Mouse (Mus musculus): ENCODE measurements around the gene Vav3. TPM values are rescaled to one million over a fixed set of nuclear protein-coding genes. Genes with fewer than 3 reads are reported as not detected.

Gene Vav3
- total RNA-seq, 2 experiments from 2014 or later = 13.0 to 16.5 TPM

DNA sequence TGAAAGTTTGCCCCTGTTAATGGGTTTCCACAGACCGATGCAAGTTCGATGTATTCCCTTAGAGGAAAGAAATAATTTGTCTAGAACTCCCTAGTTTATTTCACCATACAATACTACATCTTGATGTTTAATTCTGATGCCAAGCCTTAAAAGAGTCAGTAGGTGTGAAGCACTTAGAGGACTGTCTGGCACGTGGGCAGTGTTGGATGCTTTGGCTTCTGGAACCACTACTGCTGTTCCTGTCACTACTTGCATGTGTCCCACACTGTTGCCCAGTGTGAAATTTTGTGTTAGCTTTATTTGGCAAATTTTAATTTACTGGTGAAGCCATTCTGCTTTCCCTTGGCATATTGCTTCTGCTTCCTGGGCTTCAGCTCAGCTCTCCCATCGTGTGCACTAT lies 331.3 kb downstream of the Vav3 start:
- DNase-seq (ENCODE audit: low spot score in 2 of 2) = peak in 1 of 2 experiments; percentile 54

DNA sequence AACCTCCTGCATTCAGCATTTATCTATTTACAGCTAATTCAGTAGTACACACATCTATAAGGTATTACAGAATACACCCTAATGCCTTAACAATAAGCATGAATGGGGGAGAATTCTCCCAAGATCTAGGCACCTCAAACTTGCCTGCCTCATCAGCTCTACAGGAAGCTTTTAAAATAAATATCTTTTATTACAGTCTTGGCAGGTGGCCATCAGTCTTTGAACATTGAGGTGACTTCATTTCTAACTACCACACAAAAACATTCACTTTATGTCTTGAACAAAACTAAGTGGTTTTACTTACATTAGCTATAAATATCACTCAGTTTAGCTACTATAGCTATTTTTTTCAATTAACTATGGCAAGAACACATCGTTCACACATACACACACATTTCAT lies 332.5 kb downstream of the Vav3 start:
- DNase-seq (ENCODE audit: low spot score in 2 of 2) = no peak

DNA sequence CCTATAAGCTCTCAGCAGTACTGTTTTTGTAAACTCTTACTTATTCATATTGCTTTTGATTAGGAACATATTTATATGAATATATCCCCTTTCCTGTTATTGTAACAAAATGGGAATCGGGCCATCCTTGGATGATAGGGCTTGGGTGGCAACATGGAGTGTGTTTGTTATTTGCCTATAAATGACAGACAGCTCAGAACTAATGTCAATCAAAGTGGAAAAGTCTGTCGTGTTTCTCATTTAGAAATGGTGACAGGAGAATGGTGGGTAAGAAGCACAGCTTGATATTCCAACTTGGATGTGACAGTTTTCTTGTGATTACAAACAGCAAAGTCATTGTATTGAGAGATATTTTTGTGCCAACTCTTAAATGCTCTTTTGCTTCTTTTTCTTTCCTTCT lies 339.8 kb downstream of the Vav3 start:
- no peak for DNase-seq (ENCODE audit: low spot score in 2 of 2)

DNA sequence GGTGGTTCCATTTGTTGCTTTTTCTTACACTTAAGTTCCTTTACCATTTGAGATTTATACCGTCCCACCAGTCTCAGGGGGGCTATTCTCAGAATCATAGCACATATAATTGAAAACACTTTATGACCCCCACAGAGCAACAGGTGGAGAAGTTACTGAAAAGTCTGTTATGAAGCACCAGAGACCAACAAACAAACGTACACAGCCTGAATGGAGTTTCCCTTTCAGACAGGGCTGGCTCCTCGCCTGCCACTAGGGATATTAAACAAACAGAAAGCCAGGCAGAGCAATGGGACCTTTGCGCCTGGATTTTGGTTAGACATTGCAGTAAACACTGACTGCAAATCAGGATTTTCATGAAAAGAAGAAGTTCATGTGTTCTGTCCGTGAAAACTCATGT lies 341.4 kb downstream of the Vav3 start:
- no peak for DNase-seq (ENCODE audit: low spot score in 2 of 2)

DNA sequence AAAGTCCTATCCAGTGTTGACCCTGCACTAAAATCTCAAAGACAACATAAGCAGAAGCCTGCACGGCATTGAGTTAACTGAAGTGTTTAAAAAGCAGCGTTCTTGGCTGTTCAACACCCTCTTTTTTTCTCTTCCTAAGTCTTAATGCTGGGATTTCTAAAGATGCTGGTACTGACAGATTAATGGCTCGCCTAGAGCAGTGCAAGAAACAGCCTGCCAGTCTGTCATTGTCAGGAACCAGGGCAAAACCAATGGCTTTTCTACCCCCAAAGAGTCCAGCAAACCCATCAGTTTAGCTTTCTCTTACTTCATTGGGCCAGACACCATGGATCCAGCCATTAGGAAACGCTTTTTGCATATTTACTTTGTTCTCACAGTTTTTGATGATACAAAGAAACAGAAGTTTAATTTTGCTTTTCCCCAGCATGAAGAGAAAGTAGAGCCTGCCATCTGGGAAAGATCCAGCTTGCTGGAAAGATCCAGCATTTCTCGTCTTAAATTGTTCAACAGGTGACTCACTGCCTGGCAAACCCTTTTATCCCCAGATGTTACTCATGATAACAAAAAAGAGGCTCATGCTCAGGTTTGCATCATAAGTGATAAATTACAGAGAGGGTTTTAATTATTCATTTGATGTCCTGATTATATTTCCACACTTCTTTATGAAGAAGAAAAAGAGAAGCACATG lies 343.3 kb downstream of the Vav3 start:
- DNase-seq (ENCODE audit: low spot score in 2 of 2) = peak in 1 of 2 experiments; percentile 16

DNA sequence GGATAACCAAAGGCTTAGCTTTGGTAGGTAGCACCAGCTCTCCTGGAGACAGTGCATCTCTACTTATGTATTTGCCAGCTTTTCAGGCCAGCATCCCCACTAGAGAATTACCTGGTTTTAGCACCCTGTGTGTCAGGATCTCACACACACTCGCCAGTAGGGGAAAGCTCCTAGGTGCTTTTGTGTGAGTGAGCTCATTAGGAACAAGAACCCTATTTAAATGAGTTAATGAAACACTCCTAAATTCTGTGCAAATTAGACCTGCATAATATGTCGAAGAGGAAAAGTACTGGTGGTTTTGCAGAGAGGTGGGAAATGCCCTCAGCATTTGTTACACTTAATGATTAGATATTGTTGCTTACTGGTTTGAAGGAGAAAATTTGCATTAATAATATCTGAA lies 350.1 kb downstream of the Vav3 start:
- DNase-seq (ENCODE audit: low spot score in 2 of 2) = no peak

DNA sequence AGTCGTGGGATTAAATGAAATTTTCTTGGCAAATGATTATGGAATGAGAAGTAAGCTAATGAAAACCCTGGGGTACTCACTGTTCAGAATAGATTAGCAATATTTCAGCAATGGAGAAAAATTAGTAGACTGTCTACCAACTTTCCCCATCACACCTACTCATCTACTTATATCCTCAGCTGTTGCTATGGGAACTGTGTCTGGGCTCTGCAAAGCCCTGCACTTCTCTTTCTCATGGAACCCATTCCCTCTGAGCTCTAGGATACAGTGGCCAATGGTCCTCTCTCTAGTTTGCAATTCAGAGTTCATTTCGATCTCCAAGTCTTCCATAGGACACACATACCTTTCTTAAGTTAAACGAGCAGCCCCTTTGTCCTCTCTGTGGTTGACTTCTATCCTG lies 352.2 kb downstream of the Vav3 start:
- DNase-seq (ENCODE audit: low spot score in 2 of 2) = no peak

DNA sequence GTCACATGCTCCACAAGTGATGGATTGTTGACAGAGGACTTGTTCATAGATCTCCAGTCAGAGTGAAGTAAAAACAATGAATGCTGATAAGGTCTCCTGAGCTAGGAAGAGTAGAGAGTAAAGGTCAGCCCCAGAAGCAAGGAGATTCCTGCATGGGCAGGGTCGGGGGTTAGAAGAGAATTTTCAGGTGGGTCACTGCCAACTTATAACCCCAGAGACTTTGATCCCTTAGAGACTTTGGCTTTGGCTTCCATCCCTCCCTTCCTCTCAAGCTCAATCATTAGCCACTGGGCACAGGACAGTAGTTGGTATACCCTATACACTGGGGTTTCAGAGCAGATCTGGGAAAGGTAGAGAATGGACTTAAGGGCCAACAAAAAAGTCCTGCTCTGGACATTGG lies 360.8 kb downstream of the Vav3 start:
- no peak for DNase-seq (ENCODE audit: low spot score in 2 of 2)

DNA sequence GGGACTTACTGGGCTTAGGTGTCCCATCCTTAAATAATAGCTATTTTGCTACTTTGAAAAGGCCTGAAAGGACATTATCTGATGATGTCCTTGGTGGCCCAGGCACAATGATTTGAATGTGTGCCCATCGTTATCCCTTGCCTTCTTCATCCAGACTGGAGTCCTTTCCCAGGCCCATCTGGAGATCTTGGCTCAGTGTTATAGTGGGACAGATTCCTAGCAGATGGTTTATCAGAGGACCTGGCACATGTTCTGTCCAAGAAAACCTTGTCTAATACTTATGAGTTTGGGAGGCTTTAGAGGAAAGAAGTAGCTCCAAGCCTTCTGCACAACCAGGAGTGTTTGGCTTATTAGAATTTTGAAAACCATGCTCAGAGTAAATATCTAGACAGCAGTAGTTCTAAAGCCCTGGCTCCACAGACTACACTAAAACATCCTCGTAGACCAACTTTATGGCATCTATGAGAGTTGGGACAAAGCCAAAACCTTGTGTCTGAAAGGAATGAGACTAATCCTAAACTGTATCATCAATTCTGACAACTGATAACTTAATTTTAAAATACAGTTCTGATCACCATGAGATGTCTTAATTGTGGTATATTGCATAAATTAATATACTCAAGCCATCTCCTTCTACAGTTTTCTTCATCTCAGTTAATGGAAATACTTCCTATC lies 367.5 kb downstream of the Vav3 start:
- peak in 1 of 2 experiments; percentile 47 for DNase-seq (ENCODE audit: low spot score in 2 of 2)

DNA sequence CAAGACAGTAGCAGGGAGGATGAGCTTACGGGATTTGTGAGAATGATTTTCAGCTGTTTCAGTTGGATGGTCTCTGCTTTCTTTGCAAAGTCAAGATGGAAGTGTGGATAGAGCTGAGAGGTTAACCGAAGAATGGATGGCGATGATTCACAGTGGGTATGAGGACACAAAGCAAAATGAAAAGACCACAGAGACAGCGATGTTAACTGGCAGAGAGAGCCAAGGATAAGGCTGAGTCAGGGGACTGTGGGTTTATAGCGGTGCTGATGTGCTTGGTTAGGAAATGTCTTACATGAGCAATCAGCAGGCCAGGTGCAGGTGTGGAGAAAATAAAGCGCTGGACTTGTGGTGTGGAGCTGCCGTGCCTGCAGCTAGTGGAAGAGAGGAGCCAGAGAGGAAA lies 371.3 kb downstream of the Vav3 start:
- DNase-seq (ENCODE audit: low spot score in 2 of 2) = no peak

DNA sequence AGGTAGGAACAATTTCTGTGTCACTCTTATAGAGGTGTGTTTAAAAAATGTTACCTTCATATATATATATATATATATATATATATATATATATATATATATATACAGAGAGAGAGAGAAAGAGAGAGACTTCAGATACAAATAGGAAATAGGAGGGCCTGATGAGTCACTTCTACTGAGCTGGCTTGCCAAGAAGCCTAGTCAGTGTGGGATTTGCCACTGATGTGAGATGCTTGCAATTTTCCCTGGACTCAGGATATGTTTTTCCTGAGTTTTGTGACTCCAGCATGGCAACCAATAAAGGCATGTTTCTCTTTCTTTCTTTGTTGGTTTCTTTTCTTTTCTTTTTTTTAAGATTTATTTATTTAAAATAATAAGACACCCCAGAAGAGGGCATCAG lies 374.0 kb downstream of the Vav3 start:
- no peak for DNase-seq (ENCODE audit: low spot score in 2 of 2)

DNA sequence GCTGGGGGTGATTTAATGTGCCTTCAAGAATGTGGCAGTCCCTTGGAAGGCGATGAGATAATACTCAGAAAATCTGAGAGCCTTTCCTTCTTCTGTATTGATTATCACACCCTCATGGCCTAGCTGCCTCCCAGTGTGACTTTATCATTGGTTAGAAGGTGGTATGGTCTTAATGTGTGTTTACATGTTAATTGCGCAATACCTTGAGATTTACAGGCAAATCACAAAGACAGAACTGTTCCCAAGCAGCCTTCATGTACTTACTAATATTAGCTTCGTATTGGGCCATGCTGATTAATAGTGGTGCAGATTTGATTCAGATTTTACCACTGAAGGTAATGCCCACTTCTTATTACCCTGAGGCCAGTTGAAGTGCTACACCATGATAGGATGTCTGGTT lies 381.3 kb downstream of the Vav3 start:
- no peak for DNase-seq (ENCODE audit: low spot score in 2 of 2)

DNA sequence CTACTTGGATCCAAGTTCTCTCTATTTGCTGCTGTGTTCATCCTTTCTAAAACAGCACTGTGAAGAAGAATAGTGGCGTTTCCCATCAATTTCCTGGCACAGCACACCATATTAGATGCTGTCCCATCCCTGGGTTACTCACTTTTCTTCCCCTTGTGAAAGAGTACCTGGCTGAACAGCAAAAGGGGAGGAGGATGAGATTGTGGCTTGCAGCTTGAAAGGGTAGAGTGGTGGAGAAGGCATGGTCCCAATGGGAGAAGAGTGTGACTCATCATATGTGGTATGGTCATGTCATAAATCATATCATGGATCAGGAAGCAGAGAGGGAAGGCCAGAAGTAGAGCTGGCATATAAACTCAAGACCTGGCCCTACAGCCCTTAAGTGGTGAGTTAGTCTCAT lies 386.3 kb downstream of the Vav3 start:
- no peak for DNase-seq (ENCODE audit: low spot score in 2 of 2)

DNA sequence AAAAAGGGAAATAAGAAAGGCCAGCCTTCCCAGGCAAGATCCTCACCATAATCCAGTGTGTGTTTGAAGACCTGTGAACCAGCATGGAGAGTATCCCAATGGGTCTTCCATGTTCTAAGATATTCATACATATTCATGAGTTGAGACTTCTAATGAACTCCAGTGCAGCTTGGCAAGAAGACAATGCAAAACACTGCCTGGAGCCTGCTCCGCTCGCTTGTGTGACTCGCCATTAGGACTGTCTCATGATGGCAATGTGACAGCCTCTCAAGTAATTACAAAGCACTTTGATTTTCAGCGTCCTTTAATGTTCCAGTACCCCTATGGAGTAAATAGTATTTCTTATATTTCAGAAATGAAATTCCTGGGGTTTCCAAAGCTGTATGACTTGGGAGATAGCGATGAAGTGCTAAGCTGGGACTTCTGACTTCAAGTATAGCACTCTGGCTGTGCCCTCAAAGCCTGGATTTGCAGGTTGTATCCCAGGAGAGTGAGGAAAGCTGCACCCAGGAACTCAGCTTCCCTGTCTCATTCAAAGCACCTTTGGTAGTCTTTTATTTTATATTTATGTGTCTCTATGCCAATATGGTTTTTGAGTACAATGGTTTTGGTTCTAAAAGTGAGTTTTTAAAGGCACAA lies 391.3 kb downstream of the Vav3 start:
- no peak for DNase-seq (ENCODE audit: low spot score in 2 of 2)

DNA sequence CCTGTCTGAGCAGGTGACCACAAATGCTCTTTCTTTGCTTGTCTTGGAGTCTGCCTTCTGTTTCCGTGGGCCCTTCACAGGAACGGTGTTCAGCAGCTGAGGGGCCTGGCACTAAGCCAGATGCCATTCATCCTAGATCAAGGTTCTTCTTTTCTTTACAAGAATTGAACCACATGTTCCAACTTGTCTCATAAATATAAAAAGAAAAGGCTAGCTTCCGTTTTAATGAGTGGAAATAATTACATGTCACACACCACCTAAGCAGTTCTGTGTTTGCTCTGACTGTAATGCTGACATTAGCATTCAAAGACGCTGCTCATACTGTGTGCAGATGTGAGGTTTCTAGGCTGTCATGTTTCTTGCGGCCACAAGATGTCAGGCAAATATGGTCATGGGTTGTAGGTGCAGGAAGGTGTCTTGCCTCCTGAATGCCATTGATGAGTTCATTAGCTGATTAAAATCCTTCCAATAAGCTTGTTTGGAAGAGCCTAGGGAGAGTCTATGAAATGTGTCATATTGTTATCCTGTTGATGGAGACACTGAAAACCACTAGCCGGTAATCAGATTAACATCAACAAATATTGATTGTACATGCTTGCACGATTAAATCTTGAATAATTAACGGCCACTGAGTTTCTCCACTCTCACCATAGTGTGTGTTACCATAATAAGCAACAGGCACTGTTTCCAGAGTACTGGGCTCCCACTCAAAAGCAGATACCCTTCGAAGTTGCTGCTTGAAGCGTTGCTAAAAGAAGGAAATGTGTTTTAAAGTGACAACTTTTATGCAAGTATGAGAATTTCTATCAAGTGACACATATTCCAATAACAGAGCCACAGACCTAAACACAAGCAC lies 392.1 kb downstream of the Vav3 start:
- peak; percentile 13 to 37 for DNase-seq (ENCODE audit: low spot score in 2 of 2)

Other genes starting within 250 kb of the Vav3 start
- 1 to 10 TPM; 2.8 to 3.2 TPM for gene Slc25a24, start 217.5 kb upstream of the Vav3 start, total RNA-seq (2021)